Mouse (Mus musculus) intestine, postnatal 0 days (tissue): ENCODE measurements at regions not wholly inside any gene's neighbourhood (a gene's known extent, or its start where the extent isn't known, plus 50 kb on each side); places are given as distances from the start of the nearest gene placed in this dataset.

Experiments used
- ATAC-seq: fragments of 200-750 bp; cut with Nextera tagmentation; 2 replicates; pipeline ENCODE4 v1.8.0; 2017; ENCODE audit warnings: mild to moderate bottlenecking, moderate TSS enrichment, moderate library complexity
- H3K27ac ChIP-seq: fragments of 300-500 bp; sonication (generic); 2 replicates; pipeline ENCODE4 v1.5.1; 2014; ENCODE audit warnings: mild to moderate bottlenecking, low read depth, low read length, moderate library complexity
- H3K27me3 ChIP-seq: fragments of 300-500 bp; sonication (generic); replicated peaks from 2 replicates; pipeline ENCODE4 v1.6.1; 2014; ENCODE audit warnings: low read length, mixed read lengths; ENCODE audit not compliant: control insufficient read depth, insufficient read depth
- H3K36me3 ChIP-seq: fragments of 300-500 bp; sonication (generic); 2 replicates; pipeline ENCODE4 v1.6.1; 2014; ENCODE audit warnings: mild to moderate bottlenecking, moderate library complexity; ENCODE audit not compliant: control insufficient read depth, insufficient read depth
- H3K4me1 ChIP-seq: fragments of 300-500 bp; sonication (generic); replicated peaks from 2 replicates; pipeline ENCODE4 v1.6.1; 2014; ENCODE audit warnings: antibody characterized with exemption, low read length, mixed read lengths; ENCODE audit not compliant: control insufficient read depth, insufficient read depth
- H3K4me2 ChIP-seq: fragments of 300-500 bp; sonication (generic); replicated peaks from 2 replicates; pipeline ENCODE4 v1.6.1; 2014; ENCODE audit warnings: low read depth, mild to moderate bottlenecking, moderate library complexity
- H3K4me3 ChIP-seq: fragments of 300-500 bp; sonication (generic); 2 replicates; pipeline ENCODE4 v1.5.1; 2014; ENCODE audit warnings: low read depth, low read length
- H3K9ac ChIP-seq: fragments of 300-500 bp; sonication (generic); 2 replicates; pipeline ENCODE4 v1.6.1; 2014; ENCODE audit warnings: mild to moderate bottlenecking, low read depth, low read length
- H3K9me3 ChIP-seq: fragments of 300-500 bp; sonication (generic); 2 replicates; pipeline ENCODE4 v1.6.1; 2016; ENCODE audit warnings: mixed run types; ENCODE audit not compliant: control insufficient read depth
- CTCF ChIP-seq: sonication (generic); IDR thresholded peaks from 2 replicates; pipeline ENCODE4 v1.5.1; 2016; ENCODE audit warnings: low read depth, mild to moderate bottlenecking, control low read depth, antibody characterized with exemption, moderate library complexity
- WGBS: fragments of 180-500 bp; shearing (Covaris S2); extraction: QIAGEN DNeasy Blood & Tissue Kit; methylation state at CpG from one replicate; pipeline ENCODE4 v1.1.7; 2014; 5-methylcytosine and 5-hydroxymethylcytosine counted together

GRCm38 (mm10) chr6:51175616-51176590, 256.6 kb upstream of the Nfe2l3 start:
- 34% methylated on average over 13 of the region's 13 CpGs for WGBS
- Histone ChIP-seq H3K27me3 (peaks cover 86% of the 10 kb centered on the region), H3K4me3 (no peak overlapping the region), H3K9ac (no peak overlapping the region), H3K4me2 (no peak overlapping the region), H3K4me1 (no peaks in the 10 kb centered on the region), H3K27ac (no peak overlapping the region), H3K36me3 (no peaks in the 10 kb centered on the region), H3K9me3 (no peaks in the 10 kb centered on the region)
- TF ChIP-seq CTCF = no peak
- no peak for ATAC-seq

GRCm38 (mm10) chr6:51176791-51177433, 255.6 kb upstream of the Nfe2l3 start:
- H3K9me3 ChIP-seq = no peaks in the 10 kb centered on the region
- no peak overlapping the region for H3K27ac ChIP-seq
- 33% methylated on average over 6 of the region's 6 CpGs for WGBS
- H3K4me1 ChIP-seq = no peaks in the 10 kb centered on the region
- no peak overlapping the region for H3K4me2 ChIP-seq
- TF ChIP-seq CTCF = no peak
- peaks cover 90% of the 10 kb centered on the region for H3K27me3 ChIP-seq
- H3K9ac ChIP-seq = no peak overlapping the region
- H3K4me3 ChIP-seq = no peak overlapping the region
- H3K36me3 ChIP-seq = no peaks in the 10 kb centered on the region
- ATAC-seq = no peak

- H3K4me1 ChIP-seq = no peaks in the 10 kb centered on the region
- peak; percentile 17; the same call in 1 of the 2 replicates for TF ChIP-seq CTCF
- 3% methylated on average over 14 of the region's 14 CpGs for WGBS
- no peaks in the 10 kb centered on the region for H3K9me3 ChIP-seq
- H3K36me3 ChIP-seq = no peaks in the 10 kb centered on the region
- H3K4me2 ChIP-seq = peak overlapping the region; percentile 63
- no peak overlapping the region for H3K27ac ChIP-seq
- H3K9ac ChIP-seq = no peak overlapping the region
- ATAC-seq = no peak
- H3K4me3 ChIP-seq = peak overlapping the region; percentile 40
- peaks cover 92% of the 10 kb centered on the region for H3K27me3 ChIP-seq
These were observed 254.8 kb upstream of the Nfe2l3 start for GRCm38 (mm10) chr6:51177701-51178060.

- Histone ChIP-seq H3K27me3 (peaks cover 93% of the 10 kb centered on the region), H3K9me3 (no peaks in the 10 kb centered on the region), H3K27ac (no peak overlapping the region), H3K36me3 (no peaks in the 10 kb centered on the region), H3K4me2 (peak overlapping the region; percentile 63), H3K9ac (no peak overlapping the region), H3K4me1 (no peaks in the 10 kb centered on the region), H3K4me3 (peak overlapping the region; percentile 40)
- no peak for TF ChIP-seq CTCF
- peak; percentile 98 for ATAC-seq
- whole genome bisulfite sequencing = under 1% methylated on average over 31 of the region's 34 CpGs
These were observed 254.2 kb upstream of the Nfe2l3 start for GRCm38 (mm10) chr6:51178061-51178791.

GRCm38 (mm10) chr6:51178799-51179398, 253.6 kb upstream of the Nfe2l3 start:
- 3% methylated on average over 17 of the region's 17 CpGs for WGBS
- H3K36me3 ChIP-seq = no peaks in the 10 kb centered on the region
- no peak for ATAC-seq
- H3K4me2 ChIP-seq = peak overlapping the region; percentile 63
- H3K9me3 ChIP-seq = no peaks in the 10 kb centered on the region
- peaks cover 93% of the 10 kb centered on the region for H3K27me3 ChIP-seq
- no peak for TF ChIP-seq CTCF
- no peak overlapping the region for H3K27ac ChIP-seq
- H3K9ac ChIP-seq = no peak overlapping the region
- no peaks in the 10 kb centered on the region for H3K4me1 ChIP-seq
- H3K4me3 ChIP-seq = peak overlapping the region; percentile 7; the same call in 1 of the 2 replicates
